Mouse (Mus musculus) hindbrain, postnatal 0 days (tissue): ENCODE measurements around the gene Hivep2. TPM values are rescaled to one million over a fixed set of nuclear protein-coding genes. Genes with fewer than 3 reads are reported as not detected.

ENCODE experiments used
- ATAC-seq: fragments of 200-750 bp; cut with Nextera tagmentation; 2 replicates; pipeline ENCODE4 v1.8.0; 2017; ENCODE audit warnings: mild to moderate bottlenecking, moderate TSS enrichment, moderate library complexity
- DNase-seq: peaks from one replicate; pipeline ENCODE4 v3.0.0-alpha.2; 2015; ENCODE audit warnings: low spot score
- H3K27ac ChIP-seq: fragments of 300-500 bp; sonication (generic); 2 replicates; pipeline ENCODE4 v1.5.1; 2014; ENCODE audit warnings: mild to moderate bottlenecking
- H3K27me3 ChIP-seq: fragments of 300-500 bp; sonication (generic); 2 replicates; pipeline ENCODE4 v1.6.1; 2014; ENCODE audit warnings: low read length, mixed read lengths; ENCODE audit not compliant: insufficient read depth
- H3K36me3 ChIP-seq: fragments of 300-500 bp; sonication (generic); 2 replicates; pipeline ENCODE4 v1.6.1; 2014; ENCODE audit warnings: low read length, mixed read lengths; ENCODE audit not compliant: insufficient read depth
- H3K4me1 ChIP-seq: fragments of 300-500 bp; sonication (generic); 2 replicates; pipeline ENCODE4 v1.6.1; 2014; ENCODE audit warnings: antibody characterized with exemption, low read length, mixed read lengths; ENCODE audit not compliant: insufficient read depth
- H3K4me2 ChIP-seq: fragments of 300-500 bp; sonication (generic); 2 replicates; pipeline ENCODE4 v1.6.1; 2014; ENCODE audit warnings: low read depth, mild to moderate bottlenecking, low read length, moderate library complexity, mixed read lengths
- H3K4me3 ChIP-seq: fragments of 300-500 bp; sonication (generic); 2 replicates; pipeline ENCODE4 v1.5.1; 2014; ENCODE audit warnings: low read length
- H3K9ac ChIP-seq: fragments of 300-500 bp; sonication (generic); replicated peaks from 2 replicates; pipeline ENCODE4 v1.6.1; 2014; ENCODE audit warnings: mild to moderate bottlenecking, low read length, moderate library complexity, mixed read lengths
- H3K9me3 ChIP-seq: fragments of 300-500 bp; sonication (generic); 2 replicates; pipeline ENCODE4 v1.6.1; 2016; ENCODE audit warnings: low read length, mixed read lengths
- CTCF ChIP-seq: IDR thresholded peaks from 2 replicates; pipeline ENCODE4 v1.5.1; 2016; ENCODE audit warnings: antibody characterized with exemption, control low read depth, low read depth
- WGBS: fragments of 180-500 bp; shearing (Covaris S2); extraction: QIAGEN DNeasy Blood & Tissue Kit; methylation state at CpG from one replicate; pipeline ENCODE4 v1.1.7; 2014; 5-methylcytosine and 5-hydroxymethylcytosine counted together
- polyA plus RNA-seq: library from polyadenylated mRNA; unstranded; fragments of >200 nt; fragmentation: Nextera tagmentation; extraction: Ambion mirVana; gene quantifications from 2 replicates; pipeline ENCODE4 v1.2.1, GENCODE M21; 2015
- total RNA-seq: library from RNA; depleted of rRNA; stranded (reverse); fragments of >200 nt; gene quantifications from 2 replicates; pipeline ENCODE4 v1.2.3, GENCODE M21; 2014

Hivep2 gene
- total and polyA plus RNA-seq, 2 experiments from 2014 or later = 13.6 to 43.5 TPM

- TF ChIP-seq CTCF = no peak
- no peak overlapping the region for H3K4me3 ChIP-seq
- H3K9ac ChIP-seq = no peak overlapping the region
- H3K9me3 ChIP-seq = no peaks in the 10 kb centered on the region
- WGBS = 79% methylated on average over 2 of the region's 2 CpGs
- no peak overlapping the region for H3K27ac ChIP-seq
- no peak for ATAC-seq
- H3K4me1 ChIP-seq = no peaks in the 10 kb centered on the region
- no peak overlapping the region for H3K4me2 ChIP-seq
- no peak for DNase-seq
- no peaks in the 10 kb centered on the region for H3K36me3 ChIP-seq
- no peaks in the 10 kb centered on the region for H3K27me3 ChIP-seq
These were observed 30.2 kb upstream of the Hivep2 start for GRCm38 (mm10) chr10:13935646-13936045.

GRCm38 (mm10) chr10:13941406-13941805 lies 24.5 kb upstream of the Hivep2 start:
- H3K9me3 ChIP-seq = no peaks in the 10 kb centered on the region
- no peak overlapping the region for H3K4me2 ChIP-seq
- ATAC-seq (no peak), DNase-seq (no peak)
- no peak for TF ChIP-seq CTCF
- no peak overlapping the region for H3K9ac ChIP-seq
- no peaks in the 10 kb centered on the region for H3K4me1 ChIP-seq
- WGBS = 95% methylated on average over 2 of the region's 2 CpGs
- no peaks in the 10 kb centered on the region for H3K27me3 ChIP-seq
- H3K4me3 ChIP-seq = no peak overlapping the region
- H3K36me3 ChIP-seq = no peaks in the 10 kb centered on the region
- H3K27ac ChIP-seq = no peak overlapping the region

DNA sequence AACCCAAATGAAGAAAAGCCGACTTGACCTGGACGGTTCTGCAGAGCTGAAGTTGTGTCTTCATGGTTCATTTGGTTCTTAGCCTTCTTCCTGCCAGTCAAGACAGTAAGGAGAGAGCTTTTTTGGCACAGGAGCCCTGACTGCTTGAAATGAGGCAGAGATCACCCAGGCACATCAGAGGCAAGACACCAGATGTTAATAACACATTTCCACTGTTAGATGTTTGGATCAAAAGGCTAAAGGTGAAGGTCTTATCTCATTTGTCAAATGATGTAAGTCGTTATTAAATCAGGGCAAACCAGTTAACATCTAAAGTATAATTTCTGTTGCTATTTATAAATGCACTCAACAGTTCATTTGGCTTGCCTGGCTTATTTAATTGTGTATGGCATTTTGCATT lies 22.2 kb upstream of the Hivep2 start:
- 48% methylated on average over 3 of the region's 3 CpGs for WGBS
- no peak for DNase-seq
- H3K27me3 ChIP-seq = no peaks in the 10 kb centered on the region
- H3K9ac ChIP-seq = no peak overlapping the region
- ATAC-seq = no peak
- no peak for TF ChIP-seq CTCF
- no peak overlapping the region for H3K27ac ChIP-seq
- no peaks in the 10 kb centered on the region for H3K4me1 ChIP-seq
- no peaks in the 10 kb centered on the region for H3K9me3 ChIP-seq
- H3K4me3 ChIP-seq = no peak overlapping the region
- H3K4me2 ChIP-seq = no peak overlapping the region
- H3K36me3 ChIP-seq = no peaks in the 10 kb centered on the region

DNA sequence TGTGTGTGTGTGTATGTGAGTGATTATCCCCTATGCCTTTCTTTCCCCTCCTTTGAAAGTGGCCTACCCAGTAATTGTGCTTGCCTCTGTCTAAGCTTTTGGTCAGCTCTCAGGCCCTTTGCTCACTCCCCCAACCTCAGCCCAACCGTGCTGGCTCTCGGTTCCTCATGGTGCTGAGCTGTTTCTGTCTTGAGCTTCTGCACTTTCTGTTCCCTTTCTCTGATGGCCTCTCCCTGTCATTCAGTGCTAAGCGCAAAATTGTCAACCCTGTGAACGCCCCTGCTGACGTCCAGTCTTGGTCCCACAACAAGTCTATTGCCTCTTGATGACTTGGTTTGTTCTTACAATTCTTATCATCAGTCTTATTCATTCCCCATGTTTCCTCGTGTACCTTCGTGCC lies 19.4 kb upstream of the Hivep2 start:
- H3K36me3 ChIP-seq = no peaks in the 10 kb centered on the region
- ATAC-seq (no peak), DNase-seq (no peak)
- no peak overlapping the region for H3K27ac ChIP-seq
- no peak for TF ChIP-seq CTCF
- no peaks in the 10 kb centered on the region for H3K4me1 ChIP-seq
- no peaks in the 10 kb centered on the region for H3K9me3 ChIP-seq
- no peak overlapping the region for H3K4me3 ChIP-seq
- H3K27me3 ChIP-seq = no peaks in the 10 kb centered on the region
- 75% methylated on average over 7 of the region's 7 CpGs for WGBS
- no peak overlapping the region for H3K4me2 ChIP-seq
- no peak overlapping the region for H3K9ac ChIP-seq

GRCm38 (mm10) chr10:13962965-13963364 lies 2.9 kb upstream of the Hivep2 start:
- TF ChIP-seq CTCF = no peak
- Histone ChIP-seq H3K36me3 (no peaks in the 10 kb centered on the region), H3K27ac (no peak overlapping the region), H3K4me2 (no peak overlapping the region), H3K9ac (no peak overlapping the region), H3K4me3 (no peak overlapping the region), H3K4me1 (no peaks in the 10 kb centered on the region), H3K9me3 (no peaks in the 10 kb centered on the region), H3K27me3 (no peaks in the 10 kb centered on the region)
- DNase-seq = no peak
- ATAC-seq = no peak
- WGBS = 63% methylated on average over 2 of the region's 2 CpGs

GRCm38 (mm10) chr10:13963908-13964500 lies 1.9 kb upstream of the Hivep2 start:
- WGBS = 11% methylated on average over 8 of the region's 8 CpGs
- Histone ChIP-seq H3K27me3 (no peaks in the 10 kb centered on the region), H3K4me1 (no peaks in the 10 kb centered on the region), H3K4me3 (peak overlapping the region; percentile 95), H3K9ac (peak overlapping the region; percentile 91), H3K4me2 (peak overlapping the region; percentile 99), H3K36me3 (no peaks in the 10 kb centered on the region), H3K9me3 (no peaks in the 10 kb centered on the region), H3K27ac (peak overlapping the region; percentile 99; the same call in 1 of the 2 replicates)
- ATAC-seq (no peak), DNase-seq (no peak)
- no peak for TF ChIP-seq CTCF

DNA sequence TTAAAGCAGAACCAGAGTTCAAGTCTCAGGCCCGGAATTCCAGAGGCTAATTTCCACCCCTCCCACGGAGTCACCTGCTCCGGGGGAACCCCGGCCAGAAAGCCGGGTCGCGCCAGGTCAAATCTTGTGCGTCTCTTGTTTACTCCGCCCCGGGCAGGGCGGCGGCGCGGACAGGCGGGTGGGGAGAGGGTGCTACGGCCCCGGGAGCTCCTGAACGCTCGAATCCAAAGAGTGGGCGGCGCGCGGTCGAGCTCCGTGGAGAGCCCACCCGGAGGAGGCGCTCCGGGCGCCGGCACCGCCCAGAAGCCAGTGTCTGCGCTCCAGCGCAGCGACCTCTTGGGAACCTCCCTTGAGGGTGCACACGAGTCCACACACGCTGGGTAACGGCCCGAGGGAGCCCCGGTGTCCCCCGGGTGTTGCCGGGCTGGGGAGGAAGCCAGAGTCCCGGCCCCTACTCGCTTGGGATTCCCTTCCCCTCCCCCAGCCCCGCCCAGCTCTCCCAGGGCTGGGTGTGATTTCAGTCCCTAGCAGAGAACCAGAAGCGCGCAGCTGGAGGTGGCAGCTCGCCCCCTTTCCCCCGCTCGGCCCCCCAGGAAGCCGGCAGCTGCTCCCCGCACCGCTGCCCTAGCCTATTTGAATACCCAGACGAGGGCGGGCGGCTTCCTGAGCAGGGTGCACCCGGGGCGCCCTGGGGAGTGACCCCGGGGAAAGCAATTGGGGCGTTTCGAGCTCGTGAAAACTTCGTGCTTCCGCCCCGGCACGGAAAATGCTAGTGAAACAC lies 1.2 kb upstream of the Hivep2 start:
- 0% methylated on average over 62 of the region's 65 CpGs for WGBS
- no peaks in the 10 kb centered on the region for H3K36me3 ChIP-seq

More for the DNA sequence above, 1.2 kb upstream of the Hivep2 start:
- no peak for TF ChIP-seq CTCF
- Histone ChIP-seq H3K9me3 (no peaks in the 10 kb centered on the region), H3K27ac (peak overlapping the region; percentile 99), H3K4me2 (peak overlapping the region; percentile 99), H3K9ac (peak overlapping the region; percentile 91), H3K27me3 (no peaks in the 10 kb centered on the region), H3K4me3 (peak overlapping the region; percentile 95), H3K4me1 (no peaks in the 10 kb centered on the region)
- ATAC-seq (peak; percentile 9; the same call in 1 of the 2 replicates), DNase-seq (peak; percentile 69)
